Mouse (Mus musculus) stomach, embryonic 14.5 days (tissue): Measurements from ENCODE around the gene Nfu1. TPM values are rescaled to one million over a fixed set of nuclear protein-coding genes. Genes with fewer than 3 reads are reported as not detected.
A peak's percentile ranks its signal among the peaks of the same experiment; 100 is the strongest.
"Not testable (repeated sequence)": the region's sequence is repeated elsewhere in the genome, so short reads cannot be mapped to it uniquely, and the experiment has no call there.

Experiments used
- ATAC-seq: fragments of 200-750 bp; cut with Nextera tagmentation; 2 replicates; pipeline ENCODE4 v1.8.0; 2017; ENCODE audit warnings: low read depth, moderate TSS enrichment; ENCODE audit not compliant: insufficient number of reproducible peaks, insufficient read depth, low FRiP score
- H3K27ac ChIP-seq: fragments of 300-500 bp; sonication (generic); 2 replicates; pipeline ENCODE4 v1.5.1; 2014; ENCODE audit warnings: mild to moderate bottlenecking, low read length, moderate library complexity, mixed read lengths
- H3K27me3 ChIP-seq: fragments of 300-500 bp; sonication (generic); 2 replicates; pipeline ENCODE4 v1.6.1; 2014; ENCODE audit warnings: low read length, control low read depth, mixed read lengths; ENCODE audit not compliant: control insufficient read depth, insufficient read depth
- H3K36me3 ChIP-seq: fragments of 300-500 bp; sonication (generic); 2 replicates; pipeline ENCODE4 v1.6.1; 2014; ENCODE audit warnings: mild to moderate bottlenecking, control low read depth, low read length, moderate library complexity, mixed read lengths; ENCODE audit not compliant: control insufficient read depth, insufficient read depth
- H3K4me1 ChIP-seq: fragments of 300-500 bp; sonication (generic); 2 replicates; pipeline ENCODE4 v1.6.1; 2014; ENCODE audit warnings: low read length, control low read depth, mixed read lengths; ENCODE audit not compliant: control insufficient read depth, insufficient read depth
- H3K4me2 ChIP-seq: fragments of 300-500 bp; sonication (generic); replicated peaks from 2 replicates; pipeline ENCODE4 v1.6.1; 2014; ENCODE audit warnings: low read depth, low read length, control low read depth
- H3K4me3 ChIP-seq: fragments of 300-500 bp; sonication (generic); 2 replicates; pipeline ENCODE4 v1.5.1; 2014; ENCODE audit warnings: low read depth, low read length, control low read depth
- H3K9ac ChIP-seq: fragments of 300-500 bp; sonication (generic); replicated peaks from 2 replicates; pipeline ENCODE4 v1.6.1; 2014; ENCODE audit warnings: low read depth, mild to moderate bottlenecking, control low read depth, low read length, moderate library complexity, mixed read lengths
- H3K9me3 ChIP-seq: fragments of 300-500 bp; sonication (generic); 2 replicates; pipeline ENCODE4 v1.6.1; 2016; ENCODE audit warnings: low read depth, low read length, control low read depth; ENCODE audit not compliant: control insufficient read depth
- WGBS: fragments of 180-500 bp; shearing (Covaris S2); extraction: QIAGEN DNeasy Blood & Tissue Kit; methylation state at CpG from one replicate; pipeline ENCODE4 v1.1.7; 2014; 5-methylcytosine and 5-hydroxymethylcytosine counted together
- polyA plus RNA-seq: library from polyadenylated mRNA; unstranded; fragments of >200 nt; fragmentation: Nextera tagmentation; extraction: Ambion mirVana; gene quantifications from 2 replicates; pipeline ENCODE4 v1.2.1, GENCODE M21; 2014

Nfu1 gene
- polyA plus RNA-seq, 1 experiment from 2014 or later = 100 TPM

- Histone ChIP-seq H3K4me3 (no peak overlapping the region), H3K4me1 (peaks cover 4% of the 10 kb centered on the region; the same call in 1 of the 2 replicates), H3K4me2 (no peak overlapping the region), H3K36me3 (no peaks in the 10 kb centered on the region), H3K27ac (no peak overlapping the region), H3K27me3 (no peaks in the 10 kb centered on the region), H3K9me3 (no peaks in the 10 kb centered on the region), H3K9ac (no peak overlapping the region)
- ATAC-seq = no peak
These were observed 3.5 kb upstream of the Nfu1 start for GRCm38 (mm10) chr6:87005577-87005976.

- Histone ChIP-seq H3K27ac (peak overlapping the region; percentile 76; the same call in 1 of the 2 replicates), H3K4me2 (peak overlapping the region; percentile 45), H3K9ac (peak overlapping the region; percentile 91), H3K9me3 (no peaks in the 10 kb centered on the region), H3K27me3 (no peaks in the 10 kb centered on the region), H3K36me3 (peaks cover 3% of the 10 kb centered on the region; the same call in 1 of the 2 replicates), H3K4me3 (peak overlapping the region; percentile 88), H3K4me1 (peaks cover 5% of the 10 kb centered on the region; the same call in 1 of the 2 replicates)
- WGBS = under 1% methylated on average over 32 of the region's 36 CpGs
- ATAC-seq = peak; percentile 97
These were observed 774 bp downstream of the Nfu1 start for GRCm38 (mm10) chr6:87009692-87010328.

GRCm38 (mm10) chr6:87016916-87017315, 7.9 kb downstream of the Nfu1 start:
- Histone ChIP-seq H3K27ac (no peak overlapping the region), H3K9ac (no peak overlapping the region), H3K4me3 (no peak overlapping the region), H3K36me3 (peaks cover 39% of the 10 kb centered on the region), H3K4me1 (no peaks in the 10 kb centered on the region), H3K4me2 (no peak overlapping the region), H3K9me3 (no peaks in the 10 kb centered on the region), H3K27me3 (no peaks in the 10 kb centered on the region)
- ATAC-seq = no peak
- WGBS = 60% methylated on average over 4 of the region's 4 CpGs

GRCm38 (mm10) chr6:87018874-87019273, 9.8 kb downstream of the Nfu1 start:
- Histone ChIP-seq H3K27me3 (no peaks in the 10 kb centered on the region), H3K4me2 (no peak overlapping the region), H3K9me3 (no peaks in the 10 kb centered on the region), H3K36me3 (peaks cover 49% of the 10 kb centered on the region), H3K4me1 (no peaks in the 10 kb centered on the region), H3K9ac (no peak overlapping the region), H3K27ac (no peak overlapping the region), H3K4me3 (no peak overlapping the region)
- no peak for ATAC-seq
- WGBS = 90% methylated on average over 8 of the region's 8 CpGs

GRCm38 (mm10) chr6:87021791-87022190, 12.8 kb downstream of the Nfu1 start:
- WGBS = 99% methylated on average over 12 of the region's 12 CpGs
- no peaks in the 10 kb centered on the region for H3K4me1 ChIP-seq
- no peak overlapping the region for H3K4me2 ChIP-seq
- no peak for ATAC-seq
- H3K27ac ChIP-seq = no peak overlapping the region
- no peaks in the 10 kb centered on the region for H3K27me3 ChIP-seq
- H3K9ac ChIP-seq = no peak overlapping the region
- H3K36me3 ChIP-seq = peaks cover 60% of the 10 kb centered on the region
- H3K9me3 ChIP-seq = no peaks in the 10 kb centered on the region
- no peak overlapping the region for H3K4me3 ChIP-seq

GRCm38 (mm10) chr6:87026980-87027379, 17.9 kb downstream of the Nfu1 start:
- H3K27ac ChIP-seq = no peak overlapping the region
- peaks cover 31% of the 10 kb centered on the region for H3K36me3 ChIP-seq
- H3K9me3 ChIP-seq = no peaks in the 10 kb centered on the region
- H3K4me1 ChIP-seq = no peaks in the 10 kb centered on the region
- no peak overlapping the region for H3K4me3 ChIP-seq
- H3K27me3 ChIP-seq = no peaks in the 10 kb centered on the region
- H3K4me2 ChIP-seq = no peak overlapping the region
- H3K9ac ChIP-seq = no peak overlapping the region
- WGBS = 69% methylated on average over 7 of the region's 7 CpGs
- ATAC-seq = no peak

- Histone ChIP-seq H3K27me3 (no peaks in the 10 kb centered on the region), H3K9ac (no peak overlapping the region), H3K27ac (no peak overlapping the region), H3K4me3 (no peak overlapping the region), H3K4me1 (no peaks in the 10 kb centered on the region), H3K4me2 (no peak overlapping the region), H3K36me3 (peaks cover 18% of the 10 kb centered on the region), H3K9me3 (no peaks in the 10 kb centered on the region)
- ATAC-seq = no peak
These were observed 19.8 kb downstream of the Nfu1 start for GRCm38 (mm10) chr6:87028881-87029280.

- not testable (repeated sequence) for H3K4me2 ChIP-seq, H3K4me3 ChIP-seq, H3K9me3 ChIP-seq, H3K27ac ChIP-seq, H3K9ac ChIP-seq, H3K36me3 ChIP-seq, ATAC-seq, H3K4me1 ChIP-seq, H3K27me3 ChIP-seq
- 63% methylated on average over 7 of the region's 7 CpGs for WGBS
These were observed 22.3 kb downstream of the Nfu1 start for GRCm38 (mm10) chr6:87031310-87031709.

- Histone ChIP-seq H3K4me3 (no peak overlapping the region), H3K27me3 (no peaks in the 10 kb centered on the region), H3K9ac (no peak overlapping the region), H3K4me1 (no peaks in the 10 kb centered on the region), H3K9me3 (no peaks in the 10 kb centered on the region), H3K36me3 (peaks cover 3% of the 10 kb centered on the region; the same call in 1 of the 2 replicates), H3K27ac (no peak overlapping the region), H3K4me2 (no peak overlapping the region)
- no peak for ATAC-seq
- 93% methylated on average over 3 of the region's 3 CpGs for WGBS
These were observed 23.4 kb downstream of the Nfu1 start for GRCm38 (mm10) chr6:87032401-87032800.
